Mouse (Mus musculus) small intestine, adult 2 months (tissue): ENCODE measurements around the gene Lrrc4c.

Source experiments
- CTCF ChIP-seq: fragments of 200-500 bp; IDR thresholded peaks from 2 replicates; pipeline ENCODE4 v1.5.1; 2012; ENCODE audit warnings: low read depth, mild to moderate bottlenecking, control low read depth, inconsistent platforms, low read length, moderate library complexity, mixed read lengths; ENCODE audit not compliant: insufficient replicate concordance, insufficient read length; ENCODE audit errors: extremely low read depth
- POLR2A ChIP-seq: fragments of 200-500 bp; IDR thresholded peaks from 2 replicates; pipeline ENCODE4 v1.6.1; 2012; ENCODE audit warnings: low read depth, mild to moderate bottlenecking, control low read depth, inconsistent platforms, low read length, moderate library complexity

DNA sequence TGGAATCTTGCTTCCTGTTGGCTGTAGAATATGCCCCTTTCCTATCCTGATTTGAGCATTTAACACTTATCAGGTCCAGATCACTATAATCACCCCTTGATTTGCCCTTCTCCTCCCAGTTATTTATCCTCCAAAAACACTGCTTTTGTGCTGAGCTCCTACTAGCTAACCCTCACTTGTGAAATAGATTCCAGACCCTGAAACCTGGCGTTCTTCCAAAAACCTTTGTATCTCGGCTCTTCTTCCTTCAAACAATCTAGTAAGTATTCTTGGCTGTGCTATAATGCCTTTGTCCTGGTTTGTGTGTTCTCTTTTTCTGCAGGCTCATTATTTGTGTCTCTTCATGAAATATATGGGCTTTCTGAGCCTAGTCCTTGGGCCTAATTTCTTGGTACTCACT lies 1167.6 kb downstream of the Lrrc4c start:
- TF ChIP-seq POLR2A (no peak), CTCF (no peak)
